Mouse (Mus musculus): ENCODE results near the gene Arih2.

DNA sequence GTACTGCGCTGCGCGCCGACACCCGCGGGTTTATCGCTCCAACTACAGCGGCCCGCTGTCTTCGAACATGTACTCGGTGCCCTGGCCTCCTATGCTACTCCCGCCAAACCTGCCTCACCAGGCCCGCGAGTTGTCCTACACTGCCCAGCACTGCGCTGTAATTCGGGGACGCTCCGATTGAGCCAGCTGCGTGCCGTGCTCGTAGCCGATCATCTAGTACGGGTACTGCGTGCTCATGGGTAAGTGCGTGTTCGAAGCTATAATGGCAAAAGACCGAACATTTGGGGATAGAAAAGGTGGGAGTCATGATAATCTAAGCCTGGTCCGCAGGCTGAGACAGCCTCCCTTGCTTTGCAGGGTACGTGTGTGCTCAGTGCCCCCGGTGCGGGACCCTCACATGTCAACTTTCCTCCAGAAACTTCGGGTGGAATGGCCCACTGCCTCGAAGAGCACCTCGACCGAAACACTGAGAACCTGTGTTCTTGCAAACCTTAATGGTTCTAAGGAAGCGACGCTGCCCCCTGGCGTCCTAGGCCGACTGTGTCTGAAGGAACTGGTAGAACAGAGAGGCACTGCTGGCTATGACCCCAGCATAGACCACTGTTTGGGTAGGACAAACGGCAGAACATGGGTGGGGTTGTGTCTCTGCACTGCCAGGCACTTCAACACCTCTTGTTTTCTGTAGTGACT is 78.8 kb downstream of the Arih2 start:
- TF ChIP-seq POLR2A (IDR thresholded peaks at IDR 0.05; ENCODE audit: extremely low read depth, insufficient read depth, low read length) (0 out of 2 replicates have a peak, but pooled peaks have one; percentile 8), CTCF (IDR thresholded peaks at IDR 0.05; ENCODE audit: extremely low read depth, insufficient read depth, low read length) (peak; percentile 57)
